Mouse (Mus musculus): Measurements from ENCODE around the gene Bag5. TPM values are rescaled to one million over a fixed set of nuclear protein-coding genes. Genes with fewer than 3 reads are reported as not detected.

The Bag5 gene
- polyA plus RNA-seq, 1 experiment, result 7.7 TPM

DNA sequence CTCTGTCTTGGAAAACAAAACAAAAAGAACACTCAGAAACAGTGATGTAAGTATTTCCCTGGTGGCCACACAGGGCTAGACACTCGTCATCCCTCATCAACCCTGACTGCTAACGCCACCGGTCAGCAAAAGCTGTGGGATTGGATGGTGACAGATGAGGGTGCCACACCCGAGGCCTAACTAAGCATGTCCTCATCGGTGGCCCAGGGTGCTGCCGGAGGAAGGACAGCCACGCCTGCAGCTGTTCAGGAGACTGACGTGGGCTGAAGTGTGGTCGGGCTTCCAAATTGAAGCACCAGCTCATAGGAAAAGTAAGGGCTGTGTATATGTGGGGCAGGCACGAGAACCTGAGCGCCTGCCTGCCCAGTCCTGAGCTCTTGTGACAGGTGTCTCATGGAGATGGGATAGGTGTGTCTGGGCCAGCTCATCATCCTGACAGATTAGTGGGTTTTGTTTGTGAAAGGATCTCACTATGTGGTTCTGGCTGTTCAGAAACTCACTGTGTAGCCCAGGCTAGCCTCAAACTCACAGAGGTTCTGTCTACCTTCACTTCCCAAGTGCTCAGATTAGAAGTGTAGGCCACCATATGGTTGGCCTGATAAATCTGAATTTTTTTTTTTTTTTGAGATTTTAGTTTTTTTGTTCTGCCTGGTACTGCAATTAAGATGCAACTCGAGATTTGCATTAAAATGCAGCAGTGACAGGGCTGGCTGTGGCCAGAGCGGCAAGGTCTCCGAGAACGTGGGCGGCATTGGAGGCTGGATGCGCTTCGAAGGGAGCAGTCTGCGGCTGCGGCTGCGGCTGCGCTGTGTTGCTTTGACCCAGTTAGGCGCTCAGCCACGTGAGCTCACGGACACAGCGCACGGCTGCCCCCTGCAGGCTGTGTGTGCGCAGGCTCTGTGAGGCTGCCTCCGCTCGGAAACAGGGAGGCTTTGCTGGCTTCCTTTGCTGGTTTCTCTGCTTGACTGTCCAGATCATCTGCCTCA is 19.1 kb upstream of the Bag5 start:
- 30% methylated on average over 30 of the region's 30 CpGs for WGBS
- Histone ChIP-seq H3K4me1 (ENCODE audit: control insufficient read depth, insufficient read depth, low read length) (no peaks in the 10 kb centered on the region), H3K4me3 (replicated peaks; ENCODE audit: control insufficient read depth, low read depth, low read length) (no peak overlapping the region), H3K27ac (ENCODE audit: control insufficient read depth, insufficient read depth, low read depth, low read length, poor library complexity) (no peak overlapping the region)
- peak; percentile 95 for TF ChIP-seq CTCF (IDR thresholded peaks at IDR 0.05; ENCODE audit: control insufficient read depth, insufficient read depth, low read length)
- peak; percentile 26; the same call in 1 of the 2 replicates for TF ChIP-seq POLR2A (IDR thresholded peaks at IDR 0.05; ENCODE audit: borderline replicate concordance, control insufficient read depth, low read depth, low read length)

DNA sequence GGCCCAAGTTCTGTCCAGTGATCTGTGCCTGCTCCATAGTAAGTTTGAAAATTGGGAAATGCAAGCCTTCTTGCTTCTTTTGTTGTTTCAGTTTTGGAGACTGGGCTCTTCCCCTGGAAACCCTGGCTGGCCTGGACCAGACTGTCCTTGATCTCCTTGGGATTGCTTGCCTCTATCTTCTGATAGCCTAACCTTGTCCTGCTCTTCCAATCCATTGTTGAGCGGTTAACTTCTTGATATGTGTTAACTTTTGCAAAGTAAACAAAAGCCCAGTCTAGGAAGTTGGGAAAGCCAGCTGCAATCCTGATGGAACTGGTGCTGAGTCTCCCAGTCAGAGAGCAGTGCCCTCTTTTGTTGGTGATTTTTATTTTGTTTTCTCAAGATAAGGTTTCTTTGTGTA is 14.9 kb upstream of the Bag5 start:
- TF ChIP-seq CTCF (IDR thresholded peaks at IDR 0.05; ENCODE audit: control insufficient read depth, insufficient read depth, low read length), result no peak
- no peak for TF ChIP-seq POLR2A (IDR thresholded peaks at IDR 0.05; ENCODE audit: borderline replicate concordance, control insufficient read depth, low read depth, low read length)
- 87% methylated on average over 1 of the region's 1 CpGs for WGBS
- Histone ChIP-seq H3K27ac (ENCODE audit: control insufficient read depth, insufficient read depth, low read depth, low read length, poor library complexity) (no peak overlapping the region), H3K4me1 (ENCODE audit: control insufficient read depth, insufficient read depth, low read length) (no peaks in the 10 kb centered on the region), H3K4me3 (replicated peaks; ENCODE audit: control insufficient read depth, low read depth, low read length) (no peak overlapping the region)

DNA sequence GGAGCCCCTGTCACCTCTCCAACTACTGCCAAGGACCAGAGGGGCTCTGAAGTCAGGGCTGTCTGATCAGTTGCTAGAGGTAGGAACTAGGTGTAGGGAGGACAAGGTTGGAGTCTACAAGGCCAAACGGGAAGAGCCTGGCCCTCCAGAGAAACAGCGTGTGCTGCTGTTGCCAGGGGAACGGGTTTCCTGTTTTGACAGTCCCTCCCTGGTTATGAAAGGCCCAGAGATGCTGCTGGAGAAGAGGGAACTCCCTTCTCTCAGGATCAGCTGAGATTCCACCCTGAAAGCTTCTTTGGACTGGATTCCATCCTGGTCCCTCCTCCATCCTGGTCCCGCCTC is 13.0 kb upstream of the Bag5 start:
- 41% methylated on average over 4 of the region's 4 CpGs for WGBS

DNA sequence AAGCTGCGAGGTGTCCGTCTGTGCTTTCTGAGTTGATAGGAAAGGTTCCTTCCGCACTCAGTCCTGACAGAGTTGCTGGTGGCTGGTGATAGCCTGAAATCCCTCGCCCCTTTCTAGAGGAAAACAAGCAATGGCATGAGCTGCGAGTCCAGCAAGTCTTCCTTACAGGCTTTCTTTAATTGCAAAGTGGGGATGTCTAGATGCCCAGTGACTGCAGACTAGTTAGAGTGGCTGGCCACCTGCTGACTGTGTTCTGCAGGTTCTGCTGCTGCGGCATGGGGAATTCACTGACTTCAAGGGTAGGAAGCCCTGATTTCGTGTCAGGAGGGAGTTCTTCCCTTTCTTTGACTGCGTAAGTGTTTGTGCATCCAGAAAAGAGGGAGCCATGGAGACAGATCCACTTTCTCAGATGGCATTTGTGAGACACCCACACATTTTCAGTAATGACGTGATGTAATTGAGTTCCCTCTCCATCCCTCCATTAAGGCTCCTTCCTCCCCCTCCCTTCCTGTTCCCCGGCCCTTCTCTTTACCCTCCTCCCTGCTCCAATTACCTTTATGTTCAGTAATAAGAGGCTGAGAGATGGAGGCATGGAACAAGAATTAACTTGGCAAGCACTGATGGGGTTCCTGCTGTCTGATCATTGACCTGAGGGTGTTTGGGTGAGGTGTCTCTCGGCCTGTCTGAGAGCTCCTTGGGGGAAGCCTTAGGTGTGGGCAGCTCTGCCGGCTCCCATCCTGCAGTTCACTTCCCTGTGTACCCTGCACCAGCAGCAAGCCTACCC is 12.5 kb upstream of the Bag5 start:
- no peak overlapping the region for H3K27ac ChIP-seq (ENCODE audit: control insufficient read depth, insufficient read depth, low read depth, low read length, poor library complexity)
- H3K4me3 ChIP-seq (replicated peaks; ENCODE audit: control insufficient read depth, low read depth, low read length), result no peak overlapping the region
- TF ChIP-seq CTCF (IDR thresholded peaks at IDR 0.05; ENCODE audit: control insufficient read depth, insufficient read depth, low read length), result no peak
- TF ChIP-seq POLR2A (IDR thresholded peaks at IDR 0.05; ENCODE audit: borderline replicate concordance, control insufficient read depth, low read depth, low read length), result no peak
- WGBS, result 75% methylated on average over 12 of the region's 12 CpGs
- no peaks in the 10 kb centered on the region for H3K4me1 ChIP-seq (ENCODE audit: control insufficient read depth, insufficient read depth, low read length)

More for the DNA sequence above, 13.0 kb upstream of the Bag5 start:
- H3K4me3 ChIP-seq (replicated peaks; ENCODE audit: control insufficient read depth, low read depth, low read length), result no peak overlapping the region
- no peaks in the 10 kb centered on the region for H3K4me1 ChIP-seq (ENCODE audit: control insufficient read depth, insufficient read depth, low read length)
- no peak overlapping the region for H3K27ac ChIP-seq (ENCODE audit: control insufficient read depth, insufficient read depth, low read depth, low read length, poor library complexity)
- TF ChIP-seq CTCF (IDR thresholded peaks at IDR 0.05; ENCODE audit: control insufficient read depth, insufficient read depth, low read length) (no peak), POLR2A (IDR thresholded peaks at IDR 0.05; ENCODE audit: borderline replicate concordance, control insufficient read depth, low read depth, low read length) (no peak)

DNA sequence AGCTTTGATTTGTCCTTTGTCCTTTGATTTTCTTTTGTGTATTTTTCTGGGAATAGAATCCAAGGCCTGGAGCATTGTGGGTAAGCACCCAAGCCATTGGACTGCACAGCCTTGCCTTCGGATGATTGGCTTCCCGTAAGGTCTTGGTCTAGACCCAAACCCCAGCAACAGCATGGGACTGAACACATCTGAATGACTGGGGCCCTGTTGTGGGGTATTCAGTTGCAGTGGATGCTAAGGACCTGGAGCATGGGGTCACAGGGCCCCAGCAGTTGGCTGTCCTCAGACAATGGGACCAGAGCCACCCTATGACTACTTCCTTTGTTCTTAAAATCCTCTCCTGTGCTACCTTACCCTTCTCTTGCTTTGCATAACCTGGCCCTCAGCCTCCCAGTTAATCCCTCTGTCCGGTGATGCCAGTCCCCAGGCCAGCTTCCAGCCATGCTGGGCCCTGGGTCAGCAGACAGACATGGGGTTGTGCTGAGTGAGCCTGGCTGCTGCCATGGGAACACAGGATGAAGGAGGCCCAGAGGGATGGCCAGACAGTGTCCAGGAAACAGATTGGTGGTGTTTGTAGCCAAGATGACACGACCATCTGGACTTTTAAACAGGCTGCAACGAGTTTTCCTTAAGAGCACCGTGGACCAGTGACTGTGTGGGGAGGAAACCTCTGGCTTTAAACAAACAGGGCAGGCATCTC is 11.7 kb upstream of the Bag5 start:
- H3K4me3 ChIP-seq (replicated peaks; ENCODE audit: control insufficient read depth, low read depth, low read length), result no peak overlapping the region
- no peaks in the 10 kb centered on the region for H3K4me1 ChIP-seq (ENCODE audit: control insufficient read depth, insufficient read depth, low read length)
- TF ChIP-seq POLR2A (IDR thresholded peaks at IDR 0.05; ENCODE audit: borderline replicate concordance, control insufficient read depth, low read depth, low read length) (no peak), CTCF (IDR thresholded peaks at IDR 0.05; ENCODE audit: control insufficient read depth, insufficient read depth, low read length) (no peak)
- 83% methylated on average over 6 of the region's 6 CpGs for WGBS
- H3K27ac ChIP-seq (ENCODE audit: control insufficient read depth, insufficient read depth, low read depth, low read length, poor library complexity), result no peak overlapping the region

DNA sequence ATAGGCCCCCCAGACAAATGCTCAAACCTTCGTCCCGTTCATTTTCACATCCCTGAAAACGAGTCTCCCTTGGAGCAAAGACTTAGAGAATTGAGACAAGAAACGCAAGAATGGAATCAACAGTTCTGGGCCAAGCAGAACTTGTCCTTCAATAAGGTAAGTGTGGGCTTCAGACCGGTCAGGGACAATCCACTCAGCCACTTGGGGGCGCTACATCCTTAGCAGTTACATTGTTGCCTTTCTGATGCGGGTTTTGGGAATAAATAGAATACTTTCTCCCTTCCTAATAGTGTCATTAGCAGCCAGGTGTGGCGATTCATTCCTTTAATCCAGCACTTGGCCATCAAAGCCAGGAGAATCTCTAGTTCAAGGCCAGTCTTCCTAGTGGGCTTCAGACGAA is 9.6 kb upstream of the Bag5 start:
- H3K4me1 ChIP-seq (ENCODE audit: control insufficient read depth, insufficient read depth, low read length), result no peaks in the 10 kb centered on the region
- TF ChIP-seq POLR2A (IDR thresholded peaks at IDR 0.05; ENCODE audit: borderline replicate concordance, control insufficient read depth, low read depth, low read length) (no peak), CTCF (IDR thresholded peaks at IDR 0.05; ENCODE audit: control insufficient read depth, insufficient read depth, low read length) (peak; percentile 63)
- no peak overlapping the region for H3K27ac ChIP-seq (ENCODE audit: control insufficient read depth, insufficient read depth, low read depth, low read length, poor library complexity)
- no peak overlapping the region for H3K4me3 ChIP-seq (replicated peaks; ENCODE audit: control insufficient read depth, low read depth, low read length)
- 76% methylated on average over 9 of the region's 9 CpGs for whole genome bisulfite sequencing

DNA sequence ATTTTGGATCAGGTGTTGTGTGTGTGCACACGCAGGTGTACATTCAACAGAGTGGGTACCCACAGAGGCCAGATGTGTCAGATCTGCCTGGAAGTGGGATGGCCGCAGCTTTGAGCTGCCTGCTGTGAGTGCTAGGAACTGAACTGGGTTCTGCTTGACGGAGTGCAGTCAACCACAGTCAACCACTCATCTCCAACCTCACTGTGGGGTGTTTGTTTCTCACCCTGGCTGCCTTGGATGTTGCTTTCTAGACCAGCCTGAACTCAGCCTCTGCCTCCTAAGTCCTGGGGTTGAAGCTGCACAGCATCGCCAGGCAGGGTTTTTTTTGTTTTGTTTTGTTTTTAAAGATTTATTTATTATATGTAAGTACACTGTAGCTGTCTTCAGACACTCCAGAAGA is 7.2 kb upstream of the Bag5 start:
- Histone ChIP-seq H3K27ac (ENCODE audit: control insufficient read depth, insufficient read depth, low read depth, low read length, poor library complexity) (no peak overlapping the region), H3K4me3 (replicated peaks; ENCODE audit: control insufficient read depth, low read depth, low read length) (no peak overlapping the region), H3K4me1 (ENCODE audit: control insufficient read depth, insufficient read depth, low read length) (no peaks in the 10 kb centered on the region)
- 80% methylated on average over 4 of the region's 4 CpGs for whole genome bisulfite sequencing
- TF ChIP-seq CTCF (IDR thresholded peaks at IDR 0.05; ENCODE audit: control insufficient read depth, insufficient read depth, low read length), result no peak
- TF ChIP-seq POLR2A (IDR thresholded peaks at IDR 0.05; ENCODE audit: borderline replicate concordance, control insufficient read depth, low read depth, low read length), result no peak

DNA sequence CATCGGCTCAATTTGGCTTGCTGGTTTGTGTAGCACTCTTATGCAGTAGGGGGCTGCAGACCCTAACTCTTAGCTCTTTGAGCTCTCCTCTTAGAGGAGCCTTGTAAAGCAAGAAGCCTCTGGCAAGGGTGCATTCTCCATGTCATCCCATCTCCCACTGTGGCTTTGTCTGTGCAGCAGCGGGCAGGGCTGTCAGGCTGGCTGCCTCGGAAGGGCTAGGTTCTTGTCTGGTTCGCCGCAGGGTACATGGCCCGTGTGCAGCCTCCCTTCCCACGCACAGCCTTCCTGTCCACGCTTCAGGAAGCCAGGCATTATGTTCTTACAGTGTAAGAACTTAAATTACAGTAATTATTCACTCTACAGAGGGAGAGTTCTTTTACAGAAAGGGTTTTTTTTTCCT is 5.6 kb upstream of the Bag5 start:
- Histone ChIP-seq H3K4me1 (ENCODE audit: control insufficient read depth, insufficient read depth, low read length) (peaks cover 2% of the 10 kb centered on the region; the same call in 1 of the 2 replicates), H3K4me3 (replicated peaks; ENCODE audit: control insufficient read depth, low read depth, low read length) (no peak overlapping the region), H3K27ac (ENCODE audit: control insufficient read depth, insufficient read depth, low read depth, low read length, poor library complexity) (no peak overlapping the region)
- TF ChIP-seq CTCF (IDR thresholded peaks at IDR 0.05; ENCODE audit: control insufficient read depth, insufficient read depth, low read length), result no peak
- TF ChIP-seq POLR2A (IDR thresholded peaks at IDR 0.05; ENCODE audit: borderline replicate concordance, control insufficient read depth, low read depth, low read length), result no peak
- 64% methylated on average over 8 of the region's 8 CpGs for WGBS
